Mouse (Mus musculus) olfactory bulb, adult 2 months (tissue): ENCODE measurements around the gene Fbl.

Experiments used
- CTCF ChIP-seq: fragments of 200-500 bp; IDR thresholded peaks from 2 replicates; pipeline ENCODE4 v1.5.1; 2012; ENCODE audit warnings: low read depth, mild to moderate bottlenecking, low read length, moderate library complexity; ENCODE audit not compliant: insufficient read depth
- POLR2A ChIP-seq: fragments of 200-500 bp; IDR thresholded peaks from 2 replicates; pipeline ENCODE4 v1.6.1; 2012; ENCODE audit warnings: mild to moderate bottlenecking, low read depth, low read length, moderate library complexity; ENCODE audit not compliant: insufficient read depth

DNA sequence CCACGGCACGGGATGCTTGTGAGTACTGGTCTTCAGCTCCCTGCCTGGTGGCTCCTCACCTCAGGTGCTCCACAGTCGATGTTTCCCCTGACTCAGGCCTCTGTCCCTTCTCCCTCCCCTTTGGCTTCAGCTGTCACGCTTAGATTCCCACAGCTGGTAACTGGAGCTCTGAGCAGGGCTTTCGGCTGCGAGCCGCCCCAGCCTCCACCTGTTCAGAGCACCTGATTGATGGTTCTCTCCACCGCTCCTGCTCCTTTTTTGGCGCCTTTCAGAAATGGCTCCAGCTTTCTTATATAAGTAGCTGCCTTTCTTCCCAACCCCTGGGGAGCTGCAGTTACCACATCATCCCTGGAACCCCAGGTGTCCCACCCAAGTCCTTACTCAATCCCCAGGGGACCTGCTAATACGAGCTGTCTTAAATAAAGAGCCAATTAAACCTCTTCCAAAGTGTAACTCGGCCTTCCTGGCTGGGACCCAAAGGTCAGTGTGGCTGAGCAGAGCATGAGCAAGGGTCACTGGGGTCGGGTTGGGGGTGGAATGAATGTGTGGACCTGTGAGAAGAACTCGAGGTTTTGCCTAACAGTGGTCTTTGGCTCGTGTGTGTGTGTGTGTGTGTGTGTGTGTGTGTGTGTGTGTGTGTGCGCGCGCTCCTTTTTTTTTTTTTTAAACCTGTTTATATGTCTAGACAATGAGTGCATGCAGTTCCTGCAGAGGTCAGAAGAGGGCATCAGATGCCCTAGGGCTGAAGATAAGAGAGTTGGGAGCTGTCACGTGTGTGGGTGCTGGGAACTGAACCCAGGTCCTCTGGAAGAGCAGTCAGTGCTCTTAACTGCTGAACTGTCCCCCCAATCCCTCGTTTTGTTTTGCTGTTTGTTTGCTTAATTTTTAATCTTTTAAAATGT, 33.9 kb downstream of the Fbl start:
- TF ChIP-seq CTCF, result no peak
- TF ChIP-seq POLR2A, result no peak
